Mouse (Mus musculus) embryo, embryonic 10 days (tissue): ENCODE measurements at regions not wholly inside any gene's neighbourhood (a gene's known extent, or its start where the extent isn't known, plus 50 kb on each side); places are given as distances from the start of the nearest gene placed in this dataset.

Experiments
- DNase-seq: peaks from one replicate; pipeline ENCODE4 v3.0.0-alpha.2; 2015; ENCODE audit warnings: low spot score

DNA sequence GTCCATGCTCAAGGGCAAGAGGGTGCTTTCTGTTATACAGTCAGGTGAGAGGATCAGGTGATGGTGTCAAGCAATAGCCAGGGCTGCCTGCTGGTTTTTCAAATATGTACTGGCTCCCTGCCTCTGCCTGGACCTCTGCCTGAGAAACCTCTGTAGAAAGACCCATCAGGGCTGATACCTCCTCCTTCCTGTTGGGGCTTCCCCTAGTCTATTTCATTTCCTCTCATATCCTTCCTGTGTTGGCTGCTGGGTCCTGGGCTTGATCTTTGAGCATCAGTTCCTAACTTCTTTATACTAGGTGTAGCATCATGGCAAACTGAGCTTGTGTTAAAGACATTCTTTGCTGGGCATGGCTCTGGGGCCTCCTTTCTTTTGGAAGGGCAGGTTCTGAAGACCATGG, 89.5 kb downstream of the Tmem38b start:
- DNase-seq, result no peak

DNA sequence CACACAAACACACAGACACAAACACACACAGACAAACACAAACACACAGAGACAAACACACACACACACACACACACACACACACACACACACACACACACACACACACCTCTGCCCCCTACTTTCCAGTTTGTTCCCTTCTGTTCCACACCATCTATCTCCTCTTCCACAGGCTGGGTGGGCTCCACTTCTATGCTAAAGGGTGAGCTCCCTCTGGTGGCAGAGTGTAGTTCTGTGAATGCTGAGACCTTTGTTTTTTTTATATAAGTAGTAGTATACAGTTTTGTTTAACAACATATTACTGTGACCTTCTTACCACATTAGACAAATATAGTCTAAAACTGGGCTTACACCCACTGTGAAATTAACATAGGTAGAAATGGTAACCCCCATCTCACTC, 93.3 kb downstream of the Tmem38b start:
- peak; percentile 84 for DNase-seq

DNA sequence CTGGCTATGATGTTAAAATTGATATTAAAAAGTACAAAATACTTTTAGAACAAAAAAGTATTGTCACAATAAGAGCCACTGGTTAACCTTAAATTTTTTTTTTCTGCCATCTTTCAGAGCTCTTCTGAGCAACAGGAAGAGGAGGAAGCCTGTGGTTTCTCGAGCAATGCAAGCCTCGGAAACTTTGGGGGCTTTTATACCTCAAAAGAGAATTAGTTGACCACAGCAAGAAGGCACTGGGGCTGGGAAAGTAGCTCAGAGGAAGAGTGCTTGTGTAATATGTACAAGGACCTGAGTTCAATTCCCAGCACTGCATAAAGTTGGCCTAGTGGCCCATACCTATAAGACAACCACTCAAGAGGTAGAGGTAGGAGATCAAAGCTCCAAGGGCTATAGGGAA, 94.7 kb downstream of the Tmem38b start:
- no peak for DNase-seq

DNA sequence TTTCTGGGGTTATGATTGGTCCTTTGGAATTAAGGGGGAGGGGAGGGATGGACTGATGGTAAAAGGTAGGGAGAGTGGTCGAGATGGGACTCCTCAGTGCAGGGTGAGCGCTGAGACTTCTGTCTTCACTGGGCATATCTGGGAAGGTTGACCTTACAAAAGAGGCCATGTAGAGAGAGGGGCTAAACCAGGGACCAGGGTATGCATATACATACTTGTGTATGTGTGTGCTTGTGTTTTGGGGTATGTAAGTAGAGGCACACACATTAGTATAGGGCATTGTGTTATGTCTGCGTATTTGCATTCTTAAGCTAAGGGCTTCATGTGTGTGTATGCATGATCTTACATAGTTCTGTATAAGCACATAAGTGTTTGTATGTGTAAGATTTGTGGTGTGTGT, 105.2 kb downstream of the Tmem38b start:
- DNase-seq, result no peak

DNA sequence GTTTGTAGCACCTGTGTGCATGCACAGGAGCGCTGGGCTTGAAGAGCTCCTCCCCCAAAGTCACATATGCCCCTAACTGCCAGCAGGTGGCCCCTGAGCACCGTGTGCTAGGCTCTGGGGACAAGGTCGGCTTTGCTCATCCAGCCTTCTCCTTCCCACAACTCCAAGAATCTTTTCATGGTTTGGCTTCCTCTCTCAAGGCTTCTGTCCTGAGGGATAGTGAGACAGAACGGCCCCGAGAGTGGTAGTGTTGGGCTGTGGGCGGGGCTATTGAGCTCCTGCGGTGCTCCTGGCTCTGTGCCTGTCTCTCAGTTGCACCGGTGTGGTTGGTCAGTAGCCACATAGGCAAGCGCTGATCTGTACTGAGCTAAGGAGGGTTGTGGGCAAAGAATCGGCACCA, 105.7 kb downstream of the Tmem38b start:
- peak; percentile 90 for DNase-seq

DNA sequence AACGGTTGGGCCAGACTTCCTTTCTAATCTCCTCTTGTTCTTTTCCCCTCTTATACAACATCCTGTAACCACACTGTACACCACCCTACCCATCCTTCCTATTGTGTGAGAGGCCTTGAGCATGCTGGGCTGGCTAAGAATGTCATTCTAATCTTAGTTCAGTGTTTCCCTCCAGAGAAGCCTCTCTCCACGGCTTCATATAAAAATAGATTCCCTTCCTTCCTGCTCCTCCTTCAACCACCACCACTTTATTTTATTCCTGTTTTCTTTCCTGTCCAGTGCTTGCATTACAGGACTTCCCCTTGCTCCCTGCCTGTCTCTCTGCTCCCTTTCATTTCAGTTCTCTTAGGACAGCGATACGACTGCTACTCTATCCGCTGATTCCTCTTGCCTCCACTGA, 109.5 kb downstream of the Tmem38b start:
- DNase-seq, result no peak

DNA sequence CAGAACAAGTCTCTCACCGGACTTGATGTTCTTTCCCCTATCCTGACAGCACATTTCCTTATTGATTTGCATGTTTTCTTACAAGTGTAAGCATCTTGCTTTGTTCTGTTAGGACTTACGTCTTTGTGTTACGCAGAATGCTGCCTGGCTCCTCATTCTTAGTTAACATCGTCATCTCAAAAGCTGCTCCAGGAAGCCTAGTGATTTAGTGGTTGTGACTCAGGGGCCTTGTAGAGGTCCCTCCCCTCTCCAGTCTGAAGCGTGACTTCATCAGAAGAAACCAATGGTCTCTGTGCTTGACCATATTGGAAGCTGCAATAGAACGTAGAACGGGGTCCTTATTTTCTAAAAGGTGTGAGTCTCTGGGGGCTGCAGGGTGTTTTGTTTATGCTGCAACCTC, 122.9 kb downstream of the Tmem38b start:
- no peak for DNase-seq

DNA sequence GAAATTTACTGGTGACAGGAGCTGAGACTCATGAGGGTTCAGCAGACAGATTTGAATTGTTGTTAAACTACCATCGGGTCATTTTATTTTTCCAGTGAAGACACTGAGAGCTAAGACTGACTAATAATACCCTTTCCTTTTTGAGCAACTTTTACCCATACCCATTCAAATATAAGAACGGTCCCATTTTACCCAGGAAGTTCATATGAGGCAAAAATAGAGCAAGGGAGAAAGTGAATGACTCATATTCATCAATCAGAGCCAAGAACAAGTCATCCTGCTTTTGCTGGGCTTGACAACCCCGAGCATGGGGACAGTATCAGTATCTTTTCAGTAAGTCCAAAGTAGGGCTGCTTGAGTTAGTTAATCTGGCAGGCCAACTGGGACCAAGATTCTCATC, 123.3 kb downstream of the Tmem38b start:
- no peak for DNase-seq

DNA sequence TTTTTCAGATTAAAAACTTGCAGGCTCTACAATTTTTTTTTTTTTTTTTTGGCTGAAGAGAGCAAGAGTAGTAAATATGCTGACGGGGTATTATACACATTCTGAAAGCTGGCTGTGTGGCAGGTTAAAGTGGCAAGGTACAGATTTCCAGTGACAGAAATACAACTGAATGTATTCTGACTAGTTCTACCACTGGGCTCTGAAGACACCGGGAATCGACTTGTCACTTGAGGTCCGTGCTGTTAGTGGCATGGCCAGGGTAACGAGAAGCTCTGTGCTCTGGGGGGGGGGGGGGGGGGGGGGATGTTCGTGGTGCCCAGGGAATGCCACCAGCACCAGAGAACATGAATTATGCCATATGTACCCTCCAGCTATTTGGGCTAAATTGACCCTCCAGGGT, 124.7 kb downstream of the Tmem38b start:
- no peak for DNase-seq

DNA sequence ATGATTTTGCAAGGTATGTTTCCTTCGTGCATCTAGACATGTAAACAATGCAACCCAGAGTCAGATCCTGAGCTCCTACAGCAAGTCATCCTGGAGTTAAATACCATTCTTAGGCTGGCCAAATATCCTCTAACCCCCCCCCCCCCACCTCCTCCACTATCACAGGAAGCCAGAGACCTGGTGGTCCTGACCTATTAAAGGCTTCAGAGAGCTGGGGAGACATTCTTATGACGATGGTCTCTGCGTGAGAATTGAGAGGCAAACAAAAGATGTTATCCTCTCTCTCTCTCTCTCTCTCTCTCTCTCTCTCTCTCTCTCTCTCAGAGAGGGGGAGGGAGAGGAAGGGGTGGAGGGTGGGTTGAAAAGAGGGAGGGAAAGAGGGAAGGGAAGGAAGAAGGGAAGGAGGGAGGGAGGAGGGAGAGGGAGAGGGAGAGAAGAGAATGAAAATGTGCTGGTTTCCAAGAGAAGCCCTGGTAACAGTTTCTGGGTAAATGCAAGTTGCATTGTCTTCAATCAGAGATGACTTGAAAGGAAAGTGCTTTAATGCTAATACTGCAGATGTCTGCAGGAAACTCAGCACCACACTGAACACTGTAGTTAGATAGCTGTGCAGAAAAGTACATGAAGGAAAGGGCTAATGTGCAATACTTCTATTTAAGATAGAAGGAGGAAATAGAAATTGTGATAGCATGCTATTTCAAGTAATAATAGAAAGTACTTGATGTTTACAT, 125.3 kb downstream of the Tmem38b start:
- no peak for DNase-seq

DNA sequence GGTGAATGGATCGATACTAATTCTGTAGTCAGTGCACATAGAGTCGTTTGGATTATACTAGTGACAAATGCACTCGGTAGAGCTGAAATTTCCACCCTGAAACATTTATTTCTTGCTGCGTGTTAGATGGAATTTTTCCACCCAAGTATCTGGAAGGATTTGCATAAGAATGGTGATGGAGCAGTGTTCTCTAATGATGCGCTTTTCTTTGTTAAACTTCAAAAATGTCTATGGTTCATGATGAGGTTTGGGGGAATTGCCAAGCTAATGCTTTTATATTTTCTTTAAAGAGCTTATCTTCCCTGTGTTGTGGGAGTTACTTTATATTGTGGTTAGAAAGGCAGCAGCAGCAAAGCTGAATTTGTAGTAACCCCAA, 125.9 kb downstream of the Tmem38b start:
- no peak for DNase-seq

DNA sequence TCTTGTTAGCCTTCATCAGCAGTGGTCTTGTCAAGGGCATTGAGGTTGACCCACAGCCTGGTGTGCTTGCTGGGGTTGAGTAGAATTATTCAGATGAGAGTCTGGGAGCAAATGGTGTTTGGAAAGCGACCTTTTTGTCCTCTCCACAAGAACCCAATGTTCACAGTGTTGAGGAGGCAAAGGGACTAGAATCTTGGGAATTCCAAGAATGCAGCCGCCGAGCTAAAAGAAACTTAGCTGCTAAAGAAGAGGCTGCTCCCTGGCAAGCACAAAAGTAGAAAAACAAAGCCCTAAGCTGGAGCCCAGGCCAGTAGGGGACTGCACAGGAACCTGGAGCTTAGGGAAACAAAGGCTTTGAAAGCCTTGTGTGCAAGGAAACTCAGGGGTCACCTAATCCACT, 126.4 kb downstream of the Tmem38b start:
- peak; percentile 73 for DNase-seq

DNA sequence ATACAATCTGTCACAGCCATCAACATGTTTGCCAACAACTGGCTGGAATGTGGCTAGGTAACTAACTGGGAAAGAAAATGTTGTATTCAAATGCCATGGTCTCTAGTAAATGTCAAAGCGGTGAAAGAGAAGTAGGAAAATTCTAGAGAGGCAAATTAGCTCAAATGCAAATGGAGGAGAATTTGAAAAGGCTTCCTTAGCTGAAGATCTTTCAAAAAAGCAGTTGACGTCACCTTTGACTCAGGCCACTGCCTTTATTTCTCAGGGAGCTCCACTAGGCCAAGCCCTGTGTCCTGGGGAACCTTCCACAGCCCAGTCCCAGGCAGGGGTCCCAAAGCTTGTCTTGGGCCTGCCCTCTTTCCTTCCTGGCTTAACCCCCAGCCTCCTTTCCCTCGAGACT, 136.6 kb downstream of the Tmem38b start:
- DNase-seq, result no peak

DNA sequence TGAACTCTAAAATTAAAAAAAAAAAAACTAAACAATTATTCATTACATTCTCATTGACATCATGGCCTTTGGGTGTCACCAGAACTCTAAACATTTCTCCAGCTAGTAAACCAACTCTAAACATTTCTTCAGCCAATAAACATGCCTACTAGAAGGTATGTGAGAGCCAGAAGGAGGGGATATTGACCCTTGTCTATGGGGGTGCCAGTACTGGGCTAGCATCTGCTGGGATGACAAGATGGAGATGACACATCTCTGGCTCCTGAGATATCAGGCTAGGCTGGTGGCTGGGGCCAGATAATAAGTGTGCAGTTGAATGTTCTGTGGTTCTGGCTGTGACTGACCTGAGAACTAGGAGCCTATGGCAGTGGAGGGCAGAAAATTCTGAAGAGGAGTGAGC, 144.6 kb downstream of the Tmem38b start:
- no peak for DNase-seq

DNA sequence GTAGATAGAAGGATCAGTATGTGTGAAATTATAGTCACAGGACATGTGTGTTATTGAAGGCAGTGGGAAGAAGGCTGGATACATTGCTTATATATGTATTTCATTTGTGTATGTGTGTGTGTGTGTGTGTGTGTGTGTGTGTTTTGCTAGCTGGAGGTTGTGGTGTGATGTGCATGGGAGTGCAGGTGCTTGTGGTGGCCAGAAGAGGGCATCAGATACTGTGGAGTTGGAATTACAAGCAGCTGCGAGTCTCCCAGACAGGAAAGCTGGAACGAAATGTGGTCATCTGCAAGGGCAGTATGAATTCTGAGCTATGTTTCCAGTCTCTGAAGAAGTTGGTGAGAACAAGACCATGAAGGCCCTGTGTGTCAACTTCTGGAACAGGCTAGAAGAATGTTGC, 145.1 kb downstream of the Tmem38b start:
- DNase-seq, result no peak

DNA sequence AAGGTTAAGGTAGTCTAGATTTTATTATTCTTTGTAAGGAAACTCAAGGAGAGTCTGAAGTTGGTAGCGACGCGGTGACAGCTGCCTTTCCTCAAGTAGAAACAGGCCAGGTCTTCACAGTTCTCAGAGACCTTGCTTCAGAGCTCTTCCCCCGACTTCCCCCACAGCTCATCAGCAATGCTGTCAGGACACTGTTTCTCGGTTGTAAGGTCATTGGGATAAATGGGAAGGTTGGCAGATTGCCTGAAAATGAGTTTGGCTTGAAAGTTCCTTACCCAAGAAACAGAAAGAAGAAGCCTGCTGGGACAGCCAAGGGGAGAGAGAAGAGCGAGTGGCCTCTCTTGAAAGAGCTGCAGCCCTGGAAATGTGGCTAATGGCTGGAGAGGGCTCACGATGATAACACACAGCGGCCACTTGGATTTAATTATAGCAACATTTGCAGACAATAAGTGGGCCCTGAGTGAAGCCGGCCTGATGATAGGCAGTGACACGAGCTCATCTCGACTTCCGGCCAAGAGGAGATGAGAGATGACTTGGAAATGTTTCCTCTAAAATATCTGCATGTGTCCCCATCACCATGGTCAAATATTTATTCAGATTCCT, 150.3 kb downstream of the Tmem38b start:
- DNase-seq, result no peak

DNA sequence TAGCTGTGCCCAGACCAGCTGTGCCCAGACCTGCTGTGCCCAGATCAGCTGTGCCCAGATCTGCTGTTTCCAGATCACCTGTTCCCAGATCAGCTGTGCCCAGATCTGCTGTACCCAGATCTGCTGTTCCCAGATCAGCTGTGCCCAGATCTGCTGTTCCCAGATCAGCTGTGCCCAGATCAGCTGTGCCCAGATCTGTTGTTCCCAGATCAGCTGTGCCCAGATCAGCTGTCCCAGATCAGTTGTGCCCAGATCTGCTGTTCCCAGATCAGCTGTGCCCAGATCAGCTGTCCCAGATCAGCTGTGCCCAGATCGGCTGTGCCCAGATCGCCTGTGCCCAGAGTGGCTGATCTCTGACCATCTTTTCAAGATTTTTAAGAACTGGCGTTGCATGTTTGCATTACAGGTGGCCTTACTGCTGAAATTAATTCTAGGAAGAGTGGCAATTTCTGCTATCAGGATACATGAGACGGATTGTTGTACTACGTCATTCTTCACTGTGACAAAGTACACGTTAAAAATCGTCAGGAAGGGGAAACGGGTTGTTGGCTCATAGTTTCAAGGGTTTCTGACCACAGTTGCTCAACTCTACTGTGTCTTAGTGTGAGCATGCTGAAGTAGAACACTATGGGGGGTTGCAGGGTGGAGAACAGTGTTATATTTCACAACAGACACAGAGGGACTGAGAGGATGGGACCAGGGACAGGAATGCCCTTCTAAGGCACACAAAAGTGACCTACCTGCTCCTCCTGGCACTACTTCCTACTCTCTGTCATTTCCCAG, 160.9 kb downstream of the Tmem38b start:
- DNase-seq, result no peak

DNA sequence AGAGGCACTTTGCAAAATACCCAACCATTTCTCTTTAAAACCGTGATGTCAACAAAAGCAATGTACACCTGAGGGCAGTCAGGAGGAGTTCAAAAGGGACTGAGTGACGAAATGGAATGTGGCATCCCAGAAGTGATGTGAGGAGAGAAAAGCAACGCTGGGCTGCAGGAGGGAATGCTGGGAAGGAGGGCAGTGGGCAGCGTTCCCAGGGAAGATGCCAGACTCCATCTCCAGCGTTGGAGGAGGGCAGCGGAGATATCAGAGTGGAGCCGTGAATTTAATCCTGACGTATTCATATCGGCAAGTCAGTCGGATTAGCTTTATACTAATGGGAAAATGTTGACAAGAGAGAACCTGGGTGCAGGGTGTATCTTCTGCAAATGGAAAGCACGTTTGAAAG, 161.7 kb downstream of the Tmem38b start:
- DNase-seq, result no peak

DNA sequence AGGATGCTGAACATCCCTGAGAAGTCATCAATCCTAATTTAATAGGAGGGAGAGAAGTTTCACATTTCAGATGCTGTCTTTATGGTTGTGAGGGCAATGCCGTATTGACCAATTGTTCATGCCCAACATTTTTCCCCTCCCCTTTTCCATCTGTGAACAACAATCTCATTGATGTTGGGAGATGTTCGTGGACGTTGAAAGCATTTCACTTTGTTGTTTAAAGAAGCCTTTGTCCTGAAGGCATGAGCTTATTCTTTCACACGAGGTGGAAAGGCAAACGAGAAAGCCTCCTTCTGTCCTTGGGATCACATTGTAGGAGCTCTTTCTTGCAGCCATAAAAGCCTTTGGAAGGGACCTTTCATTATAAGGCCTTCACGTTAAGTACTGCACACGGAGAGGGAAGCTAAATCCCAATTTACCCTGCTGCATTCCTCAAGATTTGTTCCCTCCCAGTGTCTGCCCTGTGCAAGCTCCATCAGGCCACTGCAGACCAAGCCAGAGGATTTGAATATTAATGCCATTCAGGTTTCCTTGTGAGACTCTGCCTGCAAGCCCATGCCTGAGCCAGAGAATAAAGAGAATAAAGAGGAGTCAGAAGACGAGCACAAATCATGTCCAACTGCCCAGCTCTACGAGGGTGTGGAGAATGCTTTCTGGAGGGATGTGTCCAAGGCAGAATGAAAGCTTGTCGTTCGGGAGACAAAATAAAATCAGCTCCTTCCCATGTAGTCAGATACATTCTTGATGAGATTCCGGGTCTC, 195.4 kb downstream of the Tmem38b start:
- DNase-seq, result peak; percentile 67

DNA sequence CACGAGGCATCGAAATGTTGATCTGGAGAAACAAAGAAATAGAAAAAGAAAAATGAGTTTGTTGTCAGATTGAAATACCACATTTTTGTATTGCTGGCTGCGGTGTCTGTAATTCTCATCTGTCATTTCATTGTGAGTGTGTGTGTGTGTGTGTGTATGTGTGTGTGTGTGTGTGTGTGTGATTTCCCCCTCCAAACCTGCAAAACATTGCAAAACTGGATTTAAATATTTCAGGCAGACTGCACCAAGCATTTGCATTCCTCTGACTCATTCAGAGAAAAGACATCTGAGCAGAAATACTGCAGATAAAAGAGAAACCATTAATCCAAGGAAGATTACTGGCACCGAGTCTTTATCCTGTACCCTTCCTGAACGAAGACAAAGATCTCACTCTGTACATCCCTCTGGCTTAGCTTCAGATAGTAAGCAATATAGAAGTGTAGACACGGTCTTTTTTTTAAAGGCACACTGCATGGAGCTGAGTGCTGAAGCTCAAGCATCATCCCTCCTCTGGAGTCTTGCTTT, 196.1 kb downstream of the Tmem38b start:
- DNase-seq, result no peak

DNA sequence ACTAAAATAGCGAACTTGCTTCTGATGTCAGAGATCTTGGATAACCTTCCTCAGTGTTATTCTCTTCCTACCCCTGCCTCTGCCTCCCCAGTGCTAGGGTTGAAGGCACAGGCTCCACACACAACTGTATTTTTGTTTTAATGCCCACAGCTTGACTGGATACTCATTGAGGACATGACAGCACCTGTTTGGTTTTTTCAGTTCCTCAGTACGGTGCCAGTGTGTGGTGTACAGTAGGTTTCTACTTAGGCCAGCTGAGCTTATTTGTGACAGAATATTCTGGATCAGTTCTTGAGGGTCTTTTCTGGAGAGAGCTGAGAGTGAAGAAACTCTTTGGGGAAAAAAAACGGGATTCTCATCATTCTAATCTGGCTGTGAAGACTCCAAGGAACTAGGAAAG, 201.1 kb downstream of the Tmem38b start:
- no peak for DNase-seq

DNA sequence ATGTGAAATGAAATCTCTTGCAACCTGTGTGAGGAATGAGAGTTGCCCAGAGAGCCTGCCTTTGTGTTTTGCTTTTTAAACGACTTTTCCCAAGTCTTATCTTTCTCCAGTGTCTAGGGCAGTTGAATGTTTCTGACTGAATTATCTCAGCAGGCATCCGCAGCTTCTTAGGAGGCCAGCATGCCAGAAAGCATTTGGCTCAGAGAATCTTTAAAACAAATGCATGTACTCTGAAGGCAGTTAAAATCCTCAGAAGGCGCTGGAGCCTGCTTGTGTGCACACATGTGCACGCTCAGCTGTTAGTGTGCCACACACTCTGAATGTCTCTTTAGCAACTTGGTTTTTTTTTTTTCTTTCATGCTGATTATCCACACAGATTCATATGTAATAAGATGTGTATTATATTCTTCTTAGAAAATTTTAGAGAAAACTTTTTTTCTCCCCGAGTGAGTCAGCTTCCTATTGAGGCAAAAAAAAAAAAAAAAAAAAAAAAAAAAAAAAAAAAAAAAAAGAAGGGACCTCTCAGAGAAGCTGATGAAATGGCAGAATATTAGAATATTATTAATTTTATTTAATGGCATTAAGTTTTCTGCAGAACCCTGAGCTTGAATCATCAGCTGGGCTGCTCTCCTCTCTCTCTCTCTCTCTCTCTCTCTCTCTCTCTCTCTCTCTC, 201.9 kb downstream of the Tmem38b start:
- peak; percentile 28 for DNase-seq
